Mouse (Mus musculus) hindbrain, postnatal 0 days (tissue): ENCODE results near the gene Gm3618. TPM values are rescaled to one million over a fixed set of nuclear protein-coding genes. Genes with fewer than 3 reads are reported as not detected.
"Not testable (repeated sequence)": the region's sequence is repeated elsewhere in the genome, so short reads cannot be mapped to it uniquely, and the experiment has no call there.

Source experiments
- ATAC-seq: fragments of 200-750 bp; cut with Nextera tagmentation; 2 replicates; pipeline ENCODE4 v1.8.0; 2017; ENCODE audit warnings: mild to moderate bottlenecking, moderate TSS enrichment, moderate library complexity
- DNase-seq: peaks from one replicate; pipeline ENCODE4 v3.0.0-alpha.2; 2015; ENCODE audit warnings: low spot score
- H3K27ac ChIP-seq: fragments of 300-500 bp; sonication (generic); 2 replicates; pipeline ENCODE4 v1.5.1; 2014; ENCODE audit warnings: mild to moderate bottlenecking
- H3K27me3 ChIP-seq: fragments of 300-500 bp; sonication (generic); 2 replicates; pipeline ENCODE4 v1.6.1; 2014; ENCODE audit warnings: low read length, mixed read lengths; ENCODE audit not compliant: insufficient read depth
- H3K36me3 ChIP-seq: fragments of 300-500 bp; sonication (generic); 2 replicates; pipeline ENCODE4 v1.6.1; 2014; ENCODE audit warnings: low read length, mixed read lengths; ENCODE audit not compliant: insufficient read depth
- H3K4me1 ChIP-seq: fragments of 300-500 bp; sonication (generic); 2 replicates; pipeline ENCODE4 v1.6.1; 2014; ENCODE audit warnings: antibody characterized with exemption, low read length, mixed read lengths; ENCODE audit not compliant: insufficient read depth
- H3K4me2 ChIP-seq: fragments of 300-500 bp; sonication (generic); 2 replicates; pipeline ENCODE4 v1.6.1; 2014; ENCODE audit warnings: low read depth, mild to moderate bottlenecking, low read length, moderate library complexity, mixed read lengths
- H3K4me3 ChIP-seq: fragments of 300-500 bp; sonication (generic); 2 replicates; pipeline ENCODE4 v1.5.1; 2014; ENCODE audit warnings: low read length
- H3K9ac ChIP-seq: fragments of 300-500 bp; sonication (generic); replicated peaks from 2 replicates; pipeline ENCODE4 v1.6.1; 2014; ENCODE audit warnings: mild to moderate bottlenecking, low read length, moderate library complexity, mixed read lengths
- H3K9me3 ChIP-seq: fragments of 300-500 bp; sonication (generic); 2 replicates; pipeline ENCODE4 v1.6.1; 2016; ENCODE audit warnings: low read length, mixed read lengths
- CTCF ChIP-seq: IDR thresholded peaks from 2 replicates; pipeline ENCODE4 v1.5.1; 2016; ENCODE audit warnings: antibody characterized with exemption, control low read depth, low read depth
- WGBS: fragments of 180-500 bp; shearing (Covaris S2); extraction: QIAGEN DNeasy Blood & Tissue Kit; methylation state at CpG from one replicate; pipeline ENCODE4 v1.1.7; 2014; 5-methylcytosine and 5-hydroxymethylcytosine counted together
- polyA plus RNA-seq: library from polyadenylated mRNA; unstranded; fragments of >200 nt; fragmentation: Nextera tagmentation; extraction: Ambion mirVana; gene quantifications from 2 replicates; pipeline ENCODE4 v1.2.1, GENCODE M21; 2015
- total RNA-seq: library from RNA; depleted of rRNA; stranded (reverse); fragments of >200 nt; gene quantifications from 2 replicates; pipeline ENCODE4 v1.2.3, GENCODE M21; 2014; rRNA removed

Gene Gm3618
- total RNA-seq = not detected in 2 replicates
- not detected in 2 replicates for polyA plus RNA-seq

DNA sequence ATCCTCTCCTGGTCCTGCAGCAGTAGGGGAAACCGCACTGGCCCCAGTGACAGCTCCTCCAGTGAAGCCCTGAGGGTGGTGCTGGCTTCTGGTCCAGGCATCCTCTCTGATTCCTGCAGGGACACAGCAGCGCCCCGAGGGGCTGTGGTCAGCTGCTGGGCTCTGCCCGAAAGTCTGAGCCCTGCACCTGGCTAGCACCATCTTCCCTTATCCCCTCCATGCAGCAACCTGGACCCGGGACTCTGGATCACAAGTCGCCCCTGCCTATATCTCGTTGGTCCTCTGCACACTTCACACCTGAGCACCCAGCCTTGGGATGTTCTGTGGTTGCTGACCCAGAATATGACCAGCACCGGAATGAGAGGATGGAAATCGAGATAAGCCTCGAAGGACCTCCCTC, at the start of gene Gm3618:
Gm3618 (minus strand) TSS at position 101 of the 400 bp plus-strand sequence.
- not testable (repeated sequence) for H3K4me2 ChIP-seq, H3K9me3 ChIP-seq, H3K4me3 ChIP-seq, H3K27me3 ChIP-seq, H3K27ac ChIP-seq, DNase-seq, H3K36me3 ChIP-seq, ATAC-seq, H3K9ac ChIP-seq, H3K4me1 ChIP-seq
- WGBS = no CpG with 5 or more reads among the region's 10 CpGs

DNA sequence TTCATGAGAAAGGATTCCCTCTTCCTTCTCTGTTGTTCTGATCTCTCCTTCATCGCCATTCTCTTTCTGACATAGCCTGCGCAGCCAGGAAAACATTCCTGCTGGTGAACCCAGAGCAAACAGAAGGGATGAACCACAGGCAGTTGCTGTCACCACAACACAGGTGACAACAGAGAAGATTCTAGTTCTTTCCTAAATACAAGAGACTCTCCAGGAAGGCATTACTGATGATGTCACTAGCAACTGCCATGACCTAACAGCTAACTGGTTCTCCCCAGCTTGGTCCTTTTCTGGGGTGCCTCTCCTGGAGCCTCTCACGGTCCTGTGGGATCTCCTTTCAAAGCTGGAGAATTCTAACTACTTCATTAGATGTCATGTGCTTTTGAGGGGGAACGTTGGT, 46.7 kb upstream of the Gm3618 start, which contains the start of gene Gm16440:
Gm16440 (minus strand) TSS at position 101 of the 400 bp plus-strand sequence.
- not testable (repeated sequence) for H3K36me3 ChIP-seq, H3K27me3 ChIP-seq, H3K4me2 ChIP-seq, H3K4me3 ChIP-seq, H3K9me3 ChIP-seq, H3K27ac ChIP-seq, DNase-seq, H3K4me1 ChIP-seq, H3K9ac ChIP-seq, ATAC-seq
- 88% methylated on average over 2 of the region's 4 CpGs for WGBS

DNA sequence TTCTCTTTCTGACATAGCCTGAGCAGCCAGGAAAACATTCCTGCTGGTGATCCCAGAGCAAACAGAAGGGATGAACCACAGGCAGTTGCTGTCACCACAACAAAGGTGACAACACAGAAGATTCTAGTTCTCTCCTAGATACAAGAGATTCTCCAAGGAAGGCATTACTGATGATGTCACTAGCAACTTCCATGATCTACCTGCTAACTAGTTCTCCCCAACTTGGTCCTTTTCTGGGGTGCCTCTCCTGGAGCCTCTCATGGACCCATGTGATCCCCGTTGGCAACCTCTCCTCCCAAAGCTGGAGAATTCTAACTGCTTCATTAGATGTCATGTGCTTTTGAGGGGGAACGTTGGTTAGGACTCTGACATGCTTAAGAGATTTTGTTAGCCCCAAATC, 38.7 kb downstream of the Gm3618 start, which contains the start of gene Gm21103:
Gm21103 (minus strand) TSS at position 101 of the 400 bp plus-strand sequence.
- 77% methylated on average over 2 of the region's 2 CpGs for WGBS
- H3K36me3 ChIP-seq, H3K4me1 ChIP-seq, H3K9ac ChIP-seq, H3K4me3 ChIP-seq, H3K27me3 ChIP-seq, DNase-seq, ATAC-seq, H3K9me3 ChIP-seq, H3K4me2 ChIP-seq, H3K27ac ChIP-seq: not testable (repeated sequence)

DNA sequence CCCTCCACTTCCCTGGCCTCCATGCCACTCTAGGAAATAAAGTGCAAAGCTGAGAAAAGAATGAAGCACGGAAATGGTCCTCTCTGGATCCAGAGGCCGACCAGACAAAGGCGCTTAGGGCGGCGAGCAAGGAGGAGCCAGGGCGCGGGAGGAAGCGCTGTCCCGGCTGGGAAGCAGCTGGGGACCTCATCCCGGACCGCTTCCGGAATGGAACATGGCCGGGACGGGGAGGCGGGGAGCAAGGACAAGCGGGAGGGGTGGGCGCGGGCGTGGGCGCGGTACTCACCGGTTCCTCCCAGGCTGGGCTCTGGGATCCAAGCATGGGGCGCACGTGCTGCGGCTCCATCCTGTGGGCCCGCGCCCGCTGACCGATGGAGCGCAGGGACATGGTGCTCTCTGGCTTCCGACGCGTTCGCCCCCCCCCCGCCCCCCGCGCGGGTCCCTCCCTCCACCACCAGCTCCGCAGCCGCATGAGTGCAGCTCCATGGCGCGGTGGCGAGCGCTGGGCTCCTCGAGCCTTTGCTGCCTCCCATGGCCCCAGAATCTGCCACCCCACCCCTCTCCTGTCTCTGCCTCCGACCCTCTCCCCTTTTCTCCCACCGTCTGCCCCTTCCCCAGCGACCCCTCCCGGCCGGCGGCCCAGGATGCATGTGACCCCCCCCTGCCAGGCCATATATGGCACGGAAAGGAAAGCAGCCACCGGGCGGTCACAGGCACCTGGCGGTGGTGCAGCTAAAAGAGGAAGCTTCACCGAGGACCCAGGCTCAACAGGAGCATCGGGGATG, 56.4 kb downstream of the Gm3618 start, which contains the start of gene Gm3411:
Gm3411 (minus strand) TSS at position 320 of the 785 bp plus-strand sequence.
- H3K9ac ChIP-seq = peak within 1 kb of the TSS; percentile 35; the same call in 1 of the 2 replicates
- WGBS = 2% methylated on average over 42 of the region's 57 CpGs
- peak; percentile 20; the same call in 1 of the 2 replicates for TF ChIP-seq CTCF
- not testable (repeated sequence) for H3K36me3 ChIP-seq, H3K9me3 ChIP-seq, H3K4me1 ChIP-seq, H3K27me3 ChIP-seq, H3K27ac ChIP-seq, ATAC-seq
- peak; percentile 30 for DNase-seq
- peak within 1 kb of the TSS; percentile 40 for H3K4me3 ChIP-seq
- peak within 1 kb of the TSS; percentile 53; the same call in 1 of the 2 replicates for H3K4me2 ChIP-seq

Other genes starting within 250 kb of the Gm3618 start
- gene Gm8206, start 249.7 kb downstream of the Gm3618 start, total RNA-seq = 2.5 and 4.2 TPM in 2 replicates
- gene Gm8206, start 249.7 kb downstream of the Gm3618 start, polyA plus RNA-seq = 4.1 and 4.8 TPM in 2 replicates
- gene Gm3468, start 235.0 kb downstream of the Gm3618 start, total RNA-seq = 3.4 and 4.1 TPM in 2 replicates
- gene Gm3468, start 235.0 kb downstream of the Gm3618 start, polyA plus RNA-seq = 4.6 and 4.8 TPM in 2 replicates
- not detected in 2 replicates for gene Gm3476, start 217.9 kb downstream of the Gm3618 start, total RNA-seq
- gene Gm3476, start 217.9 kb downstream of the Gm3618 start, polyA plus RNA-seq = not detected in 2 replicates
- not detected in 2 replicates for gene Gm21560, start 124.4 kb downstream of the Gm3618 start, total RNA-seq
- 0.28 TPM in 1 of 2 replicates, not detected in the other for gene Gm21560, start 124.4 kb downstream of the Gm3618 start, polyA plus RNA-seq
- gene Gm3411, start 56.4 kb downstream of the Gm3618 start, total RNA-seq = 2.6 TPM in 1 of 2 replicates, not detected in the other
- gene Gm3411, start 56.4 kb downstream of the Gm3618 start, polyA plus RNA-seq = 8.2 and 8.3 TPM in 2 replicates
- not detected in 2 replicates for gene Gm21103, start 38.8 kb downstream of the Gm3618 start, total RNA-seq
- 0.33 TPM in 1 of 2 replicates, not detected in the other for gene Gm21103, start 38.8 kb downstream of the Gm3618 start, polyA plus RNA-seq
- not detected in 2 replicates for gene Gm16440, start 46.6 kb upstream of the Gm3618 start, total RNA-seq
- gene Gm16440, start 46.6 kb upstream of the Gm3618 start, polyA plus RNA-seq = 0.19 TPM in 1 of 2 replicates, not detected in the other
- gene Gm3591, start 68.8 kb upstream of the Gm3618 start, total RNA-seq = 3.5 and 9.5 TPM in 2 replicates
- gene Gm3591, start 68.8 kb upstream of the Gm3618 start, polyA plus RNA-seq = 4.5 and 5.2 TPM in 2 replicates
- not detected in 2 replicates for gene Gm3594, start 100.9 kb upstream of the Gm3618 start, total RNA-seq
- gene Gm3594, start 100.9 kb upstream of the Gm3618 start, polyA plus RNA-seq = not detected in 2 replicates
- gene Gm8356, start 193.6 kb upstream of the Gm3618 start, total RNA-seq = not detected in 2 replicates
- gene Gm8356, start 193.6 kb upstream of the Gm3618 start, polyA plus RNA-seq = not detected in 2 replicates
- gene Gm3629, start 246.9 kb upstream of the Gm3618 start, total RNA-seq = 0.18 TPM in 1 of 2 replicates, not detected in the other
- gene Gm3629, start 246.9 kb upstream of the Gm3618 start, polyA plus RNA-seq = 0.55 and 1.8 TPM in 2 replicates